Mouse (Mus musculus): ENCODE data around the gene Lmf2.

GRCm38 (mm10) chr15:89314107-89314506 is 41.4 kb downstream of the Lmf2 start:
- TF ChIP-seq CTCF (IDR thresholded peaks at IDR 0.05; ENCODE audit: extremely low read depth, insufficient read length, insufficient replicate concordance, low read depth, low read length) (no peak), POLR2A (IDR thresholded peaks at IDR 0.05; ENCODE audit: low read depth, low read length) (no peak)

All from small intestine, adult 2 months (tissue).